Mouse (Mus musculus) ES-Bruce4 (cell line): ENCODE measurements around the gene Snap25. TPM values are rescaled to one million over a fixed set of nuclear protein-coding genes. Genes with fewer than 3 reads are reported as not detected.

ENCODE experiments used
- H3K27ac ChIP-seq: 2 replicates; pipeline ENCODE4 v1.5.1; 2012; ENCODE audit warnings: low read length, inconsistent platforms; ENCODE audit not compliant: insufficient read depth
- H3K27me3 ChIP-seq: 2 replicates; pipeline ENCODE4 v1.6.1; 2012; ENCODE audit warnings: mild to moderate bottlenecking, low read length, inconsistent platforms; ENCODE audit not compliant: control insufficient read depth, poor library complexity, insufficient read depth, severe bottlenecking
- H3K36me3 ChIP-seq: 2 replicates; pipeline ENCODE4 v1.6.1; 2012; ENCODE audit warnings: inconsistent platforms, mild to moderate bottlenecking, low read length, moderate library complexity; ENCODE audit not compliant: control insufficient read depth, poor library complexity, insufficient read depth, severe bottlenecking
- H3K4me1 ChIP-seq: one replicate; pipeline ENCODE4 v1.8.1; 2011; ENCODE audit warnings: low read length; ENCODE audit not compliant: control insufficient read depth, insufficient read depth
- H3K4me3 ChIP-seq: 2 replicates; pipeline ENCODE4 v1.5.1; 2011; ENCODE audit warnings: low read depth, mild to moderate bottlenecking, low read length
- H3K9ac ChIP-seq: 2 replicates; pipeline ENCODE4 v1.6.1; 2012; ENCODE audit warnings: low read depth, mild to moderate bottlenecking, inconsistent platforms; ENCODE audit not compliant: poor library complexity, severe bottlenecking
- H3K9me3 ChIP-seq: replicated peaks from 2 replicates; pipeline ENCODE4 v1.6.1; 2012; ENCODE audit warnings: mild to moderate bottlenecking, low read length, inconsistent platforms; ENCODE audit not compliant: control insufficient read depth, poor library complexity, insufficient read depth, severe bottlenecking
- CTCF ChIP-seq: IDR thresholded peaks from one replicate; pipeline ENCODE4 v1.8.1; 2011; ENCODE audit warnings: low read depth, low read length
- EP300 ChIP-seq: IDR thresholded peaks from 2 replicates; pipeline ENCODE4 v1.6.1; 2011; ENCODE audit warnings: low read depth, low read length; ENCODE audit not compliant: insufficient read depth
- POLR2A ChIP-seq: IDR thresholded peaks from one replicate; pipeline ENCODE4 v1.8.1; 2011; ENCODE audit warnings: low read length; ENCODE audit not compliant: insufficient read depth
- polyA plus RNA-seq: library from polyadenylated mRNA; stranded (reverse); fragments of >200 nt; gene quantifications from 2 replicates; pipeline ENCODE4 v1.2.4, GENCODE M21; 2011; ENCODE audit warnings: low read depth; ENCODE audit not compliant: missing spikeins, insufficient read depth, insufficient read length

Gene Snap25
- polyA plus RNA-seq, 1 experiment, result 1.0 TPM

DNA sequence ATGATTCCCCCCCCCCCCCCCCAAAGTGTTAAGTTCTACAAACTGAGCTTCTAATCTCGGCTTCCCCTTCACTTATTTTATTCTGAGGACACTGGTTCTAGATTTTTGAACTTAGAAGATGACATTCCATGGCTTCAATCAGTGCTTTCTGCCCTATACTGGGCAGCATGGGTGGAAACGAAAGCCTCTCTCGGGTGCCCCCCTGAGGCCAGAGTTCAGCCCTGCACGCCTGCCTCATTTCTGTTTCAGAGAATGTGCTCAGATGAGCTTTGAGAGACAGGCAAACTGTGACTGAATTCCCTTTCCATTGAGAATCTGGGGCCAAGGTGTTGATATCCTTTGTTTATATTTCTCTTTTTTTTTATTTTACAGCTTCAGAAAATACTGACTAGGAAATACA, 7.0 kb downstream of the Snap25 start:
- no peaks in the 10 kb centered on the region for H3K4me1 ChIP-seq
- no peaks in the 10 kb centered on the region for H3K9me3 ChIP-seq
- H3K36me3 ChIP-seq, result no peaks in the 10 kb centered on the region
- H3K27me3 ChIP-seq, result no peaks in the 10 kb centered on the region
- TF ChIP-seq EP300, result no peak
- TF ChIP-seq CTCF, result peak; percentile 64
- no peak overlapping the region for H3K4me3 ChIP-seq
- no peak overlapping the region for H3K9ac ChIP-seq
- no peak overlapping the region for H3K27ac ChIP-seq

GRCm38 (mm10) chr2:136738260-136738659, 25.0 kb downstream of the Snap25 start:
- Histone ChIP-seq H3K4me1 (no peaks in the 10 kb centered on the region), H3K36me3 (no peaks in the 10 kb centered on the region), H3K4me3 (no peak overlapping the region), H3K27ac (no peak overlapping the region), H3K9me3 (peaks cover 5% of the 10 kb centered on the region; the same call in 1 of the 2 replicates), H3K27me3 (no peaks in the 10 kb centered on the region), H3K9ac (no peak overlapping the region)
- no peak for TF ChIP-seq EP300
- no peak for TF ChIP-seq CTCF
- TF ChIP-seq POLR2A, result no peak

DNA sequence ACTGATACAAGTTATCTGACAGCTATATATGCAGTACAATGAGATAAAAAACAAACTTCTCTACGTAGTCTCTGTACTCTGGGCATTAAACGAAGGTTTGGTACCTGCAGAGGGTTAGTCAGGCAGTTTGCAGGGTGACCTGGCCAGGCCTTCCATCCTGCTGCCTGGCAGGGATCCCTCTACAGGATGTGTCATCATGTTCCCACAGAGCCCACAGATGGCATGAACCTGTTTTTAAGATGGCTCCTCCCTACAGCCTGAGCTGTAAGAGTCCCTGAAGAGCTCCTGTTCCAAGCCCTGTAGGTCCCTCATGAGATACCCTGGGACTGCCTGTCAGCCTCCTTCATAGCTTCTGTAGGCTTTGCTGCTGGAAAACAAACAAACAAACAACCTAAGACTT, 29.0 kb downstream of the Snap25 start:
- no peaks in the 10 kb centered on the region for H3K4me1 ChIP-seq
- TF ChIP-seq EP300, result no peak
- no peak for TF ChIP-seq CTCF
- no peak for TF ChIP-seq POLR2A
- no peaks in the 10 kb centered on the region for H3K27me3 ChIP-seq
- no peak overlapping the region for H3K4me3 ChIP-seq
- no peak overlapping the region for H3K9ac ChIP-seq
- H3K36me3 ChIP-seq, result no peaks in the 10 kb centered on the region
- no peak overlapping the region for H3K27ac ChIP-seq
- H3K9me3 ChIP-seq, result peaks cover 5% of the 10 kb centered on the region; the same call in 1 of the 2 replicates

- no peak overlapping the region for H3K27ac ChIP-seq
- H3K4me1 ChIP-seq, result no peaks in the 10 kb centered on the region
- H3K27me3 ChIP-seq, result no peaks in the 10 kb centered on the region
- no peak overlapping the region for H3K4me3 ChIP-seq
- TF ChIP-seq CTCF (no peak), EP300 (no peak), POLR2A (no peak)
- H3K36me3 ChIP-seq, result no peaks in the 10 kb centered on the region
- no peak overlapping the region for H3K9ac ChIP-seq
- H3K9me3 ChIP-seq, result 0 out of 2 replicates have a peak, but pooled peaks cover 2% of the 10 kb centered on the region
Measured at GRCm38 (mm10) chr2:136744683-136745326, 31.6 kb downstream of the Snap25 start.

DNA sequence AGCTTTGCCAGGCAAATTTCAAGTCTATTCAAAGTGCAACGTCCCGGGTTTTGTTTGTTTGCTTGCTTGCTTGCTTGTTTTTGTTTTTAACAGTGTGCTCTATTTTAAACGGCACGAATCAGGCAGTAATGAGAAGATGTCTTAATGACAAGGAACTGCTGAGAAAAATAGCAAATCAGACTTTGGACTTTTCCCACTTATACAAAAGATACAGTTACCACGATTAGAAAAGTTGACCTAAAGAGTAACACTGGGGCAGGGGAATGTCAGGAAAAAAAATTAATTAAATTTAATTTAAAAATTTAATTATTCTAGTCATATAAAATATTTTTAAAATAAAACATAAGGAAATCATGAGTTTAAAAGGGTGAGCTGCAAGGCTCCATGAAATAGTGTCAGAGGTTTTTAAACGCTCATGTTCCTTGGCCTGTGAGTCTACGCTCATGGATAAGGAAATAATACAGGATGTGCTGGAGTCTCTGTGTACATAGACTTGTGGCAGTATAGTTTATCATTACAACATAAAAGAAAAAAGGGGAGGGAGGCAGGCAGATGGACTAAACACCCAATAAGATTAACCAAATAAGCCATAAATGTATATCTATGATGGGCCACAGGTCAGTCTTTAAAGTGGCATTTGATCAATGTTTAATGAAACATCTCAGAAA, 32.2 kb downstream of the Snap25 start:
- Histone ChIP-seq H3K4me3 (no peak overlapping the region), H3K9me3 (no peaks in the 10 kb centered on the region), H3K36me3 (no peaks in the 10 kb centered on the region), H3K4me1 (no peaks in the 10 kb centered on the region), H3K27me3 (no peaks in the 10 kb centered on the region), H3K27ac (no peak overlapping the region), H3K9ac (no peak overlapping the region)
- TF ChIP-seq EP300 (no peak), CTCF (no peak), POLR2A (no peak)

DNA sequence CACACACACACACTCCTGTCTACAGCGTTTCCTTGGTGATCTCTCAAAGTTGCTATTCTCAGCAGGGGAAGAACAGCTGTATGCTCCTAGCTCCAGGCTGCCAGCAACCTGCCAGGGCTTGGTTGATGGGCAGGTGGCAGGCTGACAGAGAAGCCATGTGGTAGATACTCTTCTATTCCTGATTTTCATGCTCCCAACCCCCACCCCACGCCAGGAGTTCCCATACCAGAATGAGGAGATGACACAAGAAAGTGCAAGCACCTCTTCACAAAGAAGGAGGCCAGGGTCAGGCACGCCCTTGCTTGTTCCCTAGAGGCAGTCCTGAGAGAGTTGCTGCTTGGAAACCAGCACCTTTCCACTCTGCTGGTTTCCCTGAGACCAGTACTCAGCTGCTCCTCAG, 40.4 kb downstream of the Snap25 start:
- Histone ChIP-seq H3K4me1 (no peaks in the 10 kb centered on the region), H3K9me3 (no peaks in the 10 kb centered on the region), H3K27me3 (no peaks in the 10 kb centered on the region; the same call in 1 of the 2 replicates), H3K27ac (no peak overlapping the region), H3K36me3 (no peaks in the 10 kb centered on the region), H3K4me3 (no peak overlapping the region), H3K9ac (no peak overlapping the region)
- no peak for TF ChIP-seq POLR2A
- TF ChIP-seq EP300, result no peak
- TF ChIP-seq CTCF, result no peak
